In the genomic region with DNA sequence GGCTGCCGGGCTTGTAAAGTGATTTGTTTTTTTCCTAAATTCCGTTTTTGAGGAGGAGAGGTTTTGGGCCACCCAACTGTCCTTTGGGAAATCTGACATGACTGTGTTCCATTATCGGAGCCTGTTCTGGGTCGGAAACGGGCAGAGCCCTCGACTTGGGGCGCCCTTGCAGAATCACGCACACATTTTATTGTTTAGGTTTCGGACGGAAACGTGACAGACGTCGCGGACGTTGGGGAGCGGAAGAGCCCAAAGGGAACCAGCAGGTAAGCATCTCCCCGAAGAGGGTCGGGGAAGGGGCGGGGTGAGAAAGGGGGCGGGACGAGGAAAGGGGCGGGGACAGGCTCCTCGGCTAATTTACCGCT, we compare ENCODE assay signal across 8 mouse cellular contexts. TPM values are rescaled to one million over a fixed set of nuclear protein-coding genes. Genes with fewer than 3 reads are reported as not detected.
DNase-seq lines count a peak whose midpoint lies in the region; ATAC-seq and TF ChIP-seq lines count a peak whose summit lies in the region.

No protein-coding gene starts in this region.

- peaks cover 11% of the 10 kb centered on the region for H3K79me2 ChIP-seq in MEL (ENCODE audit: control insufficient read depth, insufficient read depth, low read length, poor library complexity)

- DNase-seq in heart, adult 18-20 months: no peak
- no peak for DNase-seq in MEL (ENCODE audit: low read depth, low spot score)
- DNase-seq in hindbrain, embryonic 11.5 days (ENCODE audit: low spot score): no peak
- no peak for DNase-seq in midbrain, embryonic 11.5 days (ENCODE audit: low spot score, missing footprints)
- no peak for DNase-seq in adrenal gland, postnatal 10 days
- no peak for DNase-seq in thymus, adult 18-20 months

- H3K4me2 ChIP-seq in heart, embryonic 16.5 days (ENCODE audit: low read depth, low read length): peak overlapping the region; percentile 89
- H3K4me2 ChIP-seq in hindbrain, embryonic 11.5 days (replicated peaks; ENCODE audit: low read depth, low read length): peak overlapping the region; percentile 41
- peak overlapping the region; percentile 77 for H3K4me2 ChIP-seq in midbrain, embryonic 11.5 days

- peak overlapping the region; percentile 93 for H3K4me3 ChIP-seq in heart, embryonic 16.5 days (ENCODE audit: low read length)
- peak overlapping the region; percentile 75 to 81 for H3K4me3 ChIP-seq in MEL (ENCODE audit: control insufficient read depth in 1 of 2, insufficient read depth in 1 of 2, low read depth in 2 of 2, low read length in 2 of 2)
- peak overlapping the region; percentile 78 for H3K4me3 ChIP-seq in hindbrain, embryonic 11.5 days (ENCODE audit: low read depth, low read length)
- peak overlapping the region; percentile 71 for H3K4me3 ChIP-seq in midbrain, embryonic 11.5 days (ENCODE audit: low read depth, low read length)

- no peaks in the 10 kb centered on the region for H3K9me3 ChIP-seq in heart, embryonic 16.5 days (replicated peaks; ENCODE audit: control insufficient read depth, low read length)
- H3K9me3 ChIP-seq in MEL (replicated peaks; ENCODE audit: insufficient read depth, low read length): no peaks in the 10 kb centered on the region
- no peaks in the 10 kb centered on the region for H3K9me3 ChIP-seq in hindbrain, embryonic 11.5 days (ENCODE audit: control insufficient read depth, low read length)
- H3K9me3 ChIP-seq in midbrain, embryonic 11.5 days (ENCODE audit: control insufficient read depth, low read length): no peaks in the 10 kb centered on the region

- no peak for ATAC-seq in heart, embryonic 16.5 days (replicated peaks; ENCODE audit: extremely low read depth, insufficient read depth, low FRiP score)
- ATAC-seq in hindbrain, embryonic 11.5 days (ENCODE audit: low FRiP score): no peak
- ATAC-seq in midbrain, embryonic 11.5 days (ENCODE audit: low FRiP score): no peak
- ATAC-seq in frontal cortex, adult (ENCODE audit: low TSS enrichment): no peak

- peaks cover 8% of the 10 kb centered on the region for H3K36me3 ChIP-seq in heart, embryonic 16.5 days (ENCODE audit: control insufficient read depth, insufficient read depth)
- peaks cover 0 to 21% of the 10 kb centered on the region in 2 experiments; a peak in 2 of 4 replicates for H3K36me3 ChIP-seq in MEL (ENCODE audit: control insufficient read depth in 1 of 2, insufficient read depth in 2 of 2, low read length in 2 of 2)
- no peaks in the 10 kb centered on the region for H3K36me3 ChIP-seq in hindbrain, embryonic 11.5 days (ENCODE audit: control insufficient read depth, insufficient read depth, low read length)
- H3K36me3 ChIP-seq in midbrain, embryonic 11.5 days (ENCODE audit: control insufficient read depth, insufficient read depth, low read length): no peaks in the 10 kb centered on the region; the same call in 1 of the 2 replicates

- no peak; a peak in 1 of 4 replicates for TF ChIP-seq EP300 in MEL (IDR thresholded peaks at IDR 0.05; ENCODE audit: low read depth in 1 of 2, low read length in 2 of 2)

- no peaks in the 10 kb centered on the region for H3K27me3 ChIP-seq in heart, embryonic 16.5 days (ENCODE audit: control insufficient read depth, insufficient read depth, low read length)
- H3K27me3 ChIP-seq in MEL (ENCODE audit: control insufficient read depth in 1 of 2, insufficient read depth in 2 of 2, low read length in 2 of 2): no peaks in the 10 kb centered on the region
- H3K27me3 ChIP-seq in hindbrain, embryonic 11.5 days (ENCODE audit: control insufficient read depth, insufficient read depth, low read length): no peaks in the 10 kb centered on the region
- H3K27me3 ChIP-seq in midbrain, embryonic 11.5 days (ENCODE audit: control insufficient read depth, insufficient read depth, low read length): no peaks in the 10 kb centered on the region

- H3K27ac ChIP-seq in heart, embryonic 16.5 days (ENCODE audit: low read length): peak overlapping the region; percentile 79
- H3K27ac ChIP-seq in MEL (ENCODE audit: control insufficient read depth, low read depth, low read length): peak overlapping the region; percentile 74
- peak overlapping the region; percentile 25; the same call in 1 of the 2 replicates for H3K27ac ChIP-seq in hindbrain, embryonic 11.5 days (ENCODE audit: low read depth, low read length)
- H3K27ac ChIP-seq in midbrain, embryonic 11.5 days (ENCODE audit: low read depth, low read length): no peak overlapping the region

- peak overlapping the region; percentile 72 for H3K9ac ChIP-seq in heart, embryonic 16.5 days (ENCODE audit: low read length)
- peak overlapping the region; percentile 80 for H3K9ac ChIP-seq in MEL (ENCODE audit: control insufficient read depth, low read depth, low read length, poor library complexity, severe bottlenecking)
- peak overlapping the region; percentile 57; the same call in 1 of the 2 replicates for H3K9ac ChIP-seq in hindbrain, embryonic 11.5 days (ENCODE audit: low read depth, low read length)
- H3K9ac ChIP-seq in midbrain, embryonic 11.5 days (ENCODE audit: low read length): peak overlapping the region; percentile 14

- TF ChIP-seq CTCF in MEL (IDR thresholded peaks at IDR 0.05 in 2 of 3, conservative IDR thresholded peaks at IDR 0.05 in 1 of 3; ENCODE audit: control insufficient read depth in 1 of 3, insufficient read depth in 1 of 3, low read depth in 2 of 3, low read length in 3 of 3, poor library complexity in 1 of 3, severe bottlenecking in 1 of 3): no peak

- H3K4me1 ChIP-seq in heart, embryonic 16.5 days (ENCODE audit: control insufficient read depth, insufficient read depth, low read length): peaks cover 5% of the 10 kb centered on the region
- H3K4me1 ChIP-seq in MEL (ENCODE audit: control insufficient read depth in 1 of 2, insufficient read depth in 2 of 2, low read length in 2 of 2): peaks cover 13 to 18% of the 10 kb centered on the region in 2 experiments
- no peaks in the 10 kb centered on the region for H3K4me1 ChIP-seq in hindbrain, embryonic 11.5 days (replicated peaks; ENCODE audit: control insufficient read depth, insufficient read depth, low read length)
- H3K4me1 ChIP-seq in midbrain, embryonic 11.5 days (ENCODE audit: control insufficient read depth, insufficient read depth, low read length): peaks cover 5% of the 10 kb centered on the region

- no peak for TF ChIP-seq RAD21 in MEL (IDR thresholded peaks at IDR 0.05; ENCODE audit: low read depth, low read length)

- peak; percentile 27 to 46; a peak in 1 of 4 replicates for TF ChIP-seq POLR2A in MEL (IDR thresholded peaks at IDR 0.05; ENCODE audit: control insufficient read depth in 1 of 2, insufficient read depth in 1 of 2, low read depth in 1 of 2, low read length in 2 of 2, poor library complexity in 1 of 2)

- WGBS in heart, embryonic 16.5 days: under 1% methylated on average over 23 of the region's 24 CpGs
- WGBS in hindbrain, embryonic 11.5 days: under 1% methylated on average over 21 of the region's 24 CpGs
- under 1% methylated on average over 23 of the region's 24 CpGs for WGBS in midbrain, embryonic 11.5 days

TF ChIP-seq in MEL, 35 proteins besides CTCF, POLR2A, EP300 and RAD21:
- TF ChIP-seq MAX (IDR thresholded peaks at IDR 0.05; ENCODE audit: low read length) (peak; percentile 68), MAFK (IDR thresholded peaks at IDR 0.05; ENCODE audit: borderline replicate concordance, low read depth, low read length) (no peak), BHLHE40 (IDR thresholded peaks at IDR 0.05; ENCODE audit: borderline replicate concordance, low read depth, low read length) (peak; percentile 79), MAZ (IDR thresholded peaks at IDR 0.05; ENCODE audit: low read depth, low read length) (no peak), MYC (IDR thresholded peaks at IDR 0.05; ENCODE audit: low read depth, low read length) (no peak), TCF12 (IDR thresholded peaks at IDR 0.05; ENCODE audit: low read depth, low read length) (0 out of 2 replicates have a peak, but pooled peaks have one; percentile 22), MXI1 (IDR thresholded peaks at IDR 0.05; ENCODE audit: low read depth, low read length) (peak; percentile 22; the same call in 1 of the 2 replicates), ELF1 (IDR thresholded peaks at IDR 0.05; ENCODE audit: low read depth, low read length) (no peak), SMC3 (IDR thresholded peaks at IDR 0.05; ENCODE audit: low read depth, low read length) (0 out of 2 replicates have a peak, but pooled peaks have one; percentile 3), POLR2AphosphoS2 (IDR thresholded peaks at IDR 0.05; ENCODE audit: low read length) (peak; percentile 76), TBP (IDR thresholded peaks at IDR 0.05; ENCODE audit: low read depth, low read length) (0 out of 2 replicates have a peak, but pooled peaks have one; percentile 29)

RNA-seq across cellular contexts. Expression of a gene that starts 0.6 kb away (rescaled TPM):
- polyA plus RNA-seq in heart, embryonic 16.5 days (2015; fragmentation: Nextera tagmentation; extraction: Ambion mirVana): 5.7 and 7.6 TPM in 2 replicates
- 10 to 100 TPM; 31.0 to 32.3 TPM for total RNA-seq in heart, adult 18-20 months (2021)
- 22.5 and 24.2 TPM in 2 replicates for total RNA-seq in MEL (2012; rRNA removed)
- polyA plus RNA-seq in MEL (2012; ENCODE audit: insufficient read depth in 1 of 2, insufficient read length in 2 of 2, low read depth in 1 of 2, low replicate concordance in 2 of 2, missing spikeins in 1 of 2): 10 to 100 TPM; 13.1 to 23.8 TPM
- 12.6 and 21.8 TPM in 2 replicates for polyA plus RNA-seq in hindbrain, embryonic 11.5 days (2014; fragmentation: Nextera tagmentation; extraction: Ambion mirVana)
- 11.0 and 11.2 TPM in 2 replicates for polyA plus RNA-seq in midbrain, embryonic 11.5 days (2014; fragmentation: Nextera tagmentation; extraction: Ambion mirVana)
- total RNA-seq in adrenal gland, postnatal 10 days (2021): 10 to 100 TPM; 32.9 to 36.0 TPM

Comparison
In these comparisons a context has a peak if more than half of its experiments do, and no peak if none do; other contexts are left out.
1. H3K9ac ChIP-seq: peak in every context shown above with its lines; median percentile 80 in MEL; 72 in heart, embryonic 16.5 days; 57 in hindbrain, embryonic 11.5 days; 14 in midbrain, embryonic 11.5 days.